Mouse (Mus musculus) MEL (cell line): Measurements from ENCODE around the gene Pidd1. TPM values are rescaled to one million over a fixed set of nuclear protein-coding genes. Genes with fewer than 3 reads are reported as not detected.
A peak's percentile ranks its signal among the peaks of the same experiment; 100 is the strongest.

Experiments
- DNase-seq: peaks from one replicate; pipeline ENCODE4 v3.0.0; 2011; ENCODE audit warnings: low read depth, low spot score
- H3K27ac ChIP-seq: 2 replicates; pipeline ENCODE4 v1.5.1; 2012; ENCODE audit warnings: low read depth, mild to moderate bottlenecking, control low read depth, low read length, moderate library complexity; ENCODE audit not compliant: control insufficient read depth
- H3K27me3 ChIP-seq, 2 experiments: fragments of 150-350 bp in 1 of 2; sonication (generic) in 1 of 2; 2 replicates each; pipeline ENCODE4 v1.6.1; 2012; ENCODE audit warnings: low read length in 2 of 2, mild to moderate bottlenecking in 2 of 2, improper control_type of control experiment in 1 of 2, moderate library complexity in 1 of 2; ENCODE audit not compliant: insufficient read depth in 2 of 2, control insufficient read depth in 1 of 2
- H3K36me3 ChIP-seq, 2 experiments: 2 replicates each; pipeline ENCODE4 v1.6.1; 2012 to 2014; ENCODE audit warnings: low read length in 2 of 2, improper control_type of control experiment in 1 of 2, inconsistent platforms in 1 of 2, mild to moderate bottlenecking in 1 of 2; ENCODE audit not compliant: insufficient read depth in 2 of 2, control insufficient read depth in 1 of 2
- H3K4me1 ChIP-seq, 2 experiments: fragments of 150-350 bp in 1 of 2; sonication (generic) in 1 of 2; 2 replicates each; pipeline ENCODE4 v1.6.1; 2012; ENCODE audit warnings: low read length in 2 of 2, improper control_type of control experiment in 1 of 2, mild to moderate bottlenecking in 1 of 2; ENCODE audit not compliant: insufficient read depth in 2 of 2, control insufficient read depth in 1 of 2
- H3K4me3 ChIP-seq, 2 experiments: fragments of 150-350 bp in 1 of 2; sonication (generic) in 1 of 2; 2 replicates each; pipeline ENCODE4 v1.5.1; 2012; ENCODE audit warnings: low read depth in 2 of 2, low read length in 2 of 2, mild to moderate bottlenecking in 2 of 2, moderate library complexity in 2 of 2, control low read depth in 1 of 2, improper control_type of control experiment in 1 of 2; ENCODE audit not compliant: control insufficient read depth in 1 of 2, insufficient read depth in 1 of 2
- H3K79me2 ChIP-seq: 2 replicates; pipeline ENCODE4 v1.6.1; 2012; ENCODE audit warnings: mild to moderate bottlenecking, low read length, moderate library complexity; ENCODE audit not compliant: control insufficient read depth, poor library complexity, insufficient read depth
- H3K9ac ChIP-seq: 2 replicates; pipeline ENCODE4 v1.6.1; 2012; ENCODE audit warnings: low read depth, mild to moderate bottlenecking, control low read depth, low read length, moderate library complexity; ENCODE audit not compliant: control insufficient read depth, poor library complexity, severe bottlenecking
- H3K9me3 ChIP-seq: fragments of 150-350 bp; sonication (generic); replicated peaks from 2 replicates; pipeline ENCODE4 v1.6.1; 2012; ENCODE audit warnings: mild to moderate bottlenecking, low read length, improper control_type of control experiment, moderate library complexity; ENCODE audit not compliant: insufficient read depth
- BHLHE40 ChIP-seq: IDR thresholded peaks from 2 replicates; pipeline ENCODE4 v1.6.1; 2012; ENCODE audit warnings: low read depth, mild to moderate bottlenecking, inconsistent platforms, low read length, improper control_type of control experiment, borderline replicate concordance
- CTCF ChIP-seq, 3 experiments: IDR thresholded peaks in 2 of 3; conservative IDR thresholded peaks in 1 of 3; 2 replicates each; pipeline ENCODE4 v1.5.1; 2011 to 2012; ENCODE audit warnings: low read length in 3 of 3, low read depth in 2 of 3, mild to moderate bottlenecking in 2 of 3, improper control_type of control experiment in 1 of 3, inconsistent platforms in 1 of 3, mixed read lengths in 1 of 3, moderate library complexity in 1 of 3; ENCODE audit not compliant: control insufficient read depth in 1 of 3, insufficient read depth in 1 of 3, poor library complexity in 1 of 3, severe bottlenecking in 1 of 3
- ELF1 ChIP-seq: IDR thresholded peaks from 2 replicates; pipeline ENCODE4 v1.6.1; 2014; ENCODE audit warnings: low read depth, mild to moderate bottlenecking, inconsistent platforms, low read length, improper control_type of control experiment, moderate library complexity
- MAX ChIP-seq: IDR thresholded peaks from 2 replicates; pipeline ENCODE4 v1.6.1; 2011; ENCODE audit warnings: low read length, improper control_type of control experiment
- MAZ ChIP-seq: IDR thresholded peaks from 2 replicates; pipeline ENCODE4 v1.6.1; 2012; ENCODE audit warnings: low read depth, mild to moderate bottlenecking, inconsistent platforms, low read length, improper control_type of control experiment
- MEF2A ChIP-seq: IDR thresholded peaks from 2 replicates; pipeline ENCODE4 v1.6.1; 2014; ENCODE audit warnings: low read depth, mild to moderate bottlenecking, inconsistent platforms, low read length, improper control_type of control experiment; ENCODE audit not compliant: poor library complexity, insufficient replicate concordance, severe bottlenecking; ENCODE audit errors: extremely low read depth
- MXI1 ChIP-seq: IDR thresholded peaks from 2 replicates; pipeline ENCODE4 v1.6.1; 2011; ENCODE audit warnings: mild to moderate bottlenecking, low read depth, low read length, improper control_type of control experiment
- MYC ChIP-seq: IDR thresholded peaks from 2 replicates; pipeline ENCODE4 v1.6.1; 2011; ENCODE audit warnings: low read depth, mild to moderate bottlenecking, low read length, improper control_type of control experiment, moderate library complexity
- NELFE ChIP-seq: IDR thresholded peaks from 2 replicates; pipeline ENCODE4 v1.6.1; 2011; ENCODE audit warnings: low read depth, low read length, improper control_type of control experiment
- NRF1 ChIP-seq: IDR thresholded peaks from 2 replicates; pipeline ENCODE4 v1.6.1; 2014; ENCODE audit warnings: low read depth, mild to moderate bottlenecking, inconsistent platforms, low read length, improper control_type of control experiment, moderate library complexity; ENCODE audit not compliant: poor library complexity, insufficient read depth, severe bottlenecking
- POLR2A ChIP-seq, 2 experiments: IDR thresholded peaks; 2 replicates each; pipeline ENCODE4 v1.6.1; 2011 to 2012; ENCODE audit warnings: low read length in 2 of 2, mild to moderate bottlenecking in 2 of 2, control low read depth in 1 of 2, improper control_type of control experiment in 1 of 2, low read depth in 1 of 2, moderate library complexity in 1 of 2; ENCODE audit not compliant: control insufficient read depth in 1 of 2, insufficient read depth in 1 of 2, poor library complexity in 1 of 2
- POLR2AphosphoS2 ChIP-seq: IDR thresholded peaks from 2 replicates; pipeline ENCODE4 v1.6.1; 2011; ENCODE audit warnings: low read length, improper control_type of control experiment
- POLR2AphosphoS5 ChIP-seq: IDR thresholded peaks from 2 replicates; pipeline ENCODE4 v1.6.1; 2012; ENCODE audit warnings: low read depth, borderline replicate concordance, mild to moderate bottlenecking, inconsistent platforms, low read length, moderate library complexity, mixed read lengths
- RAD21 ChIP-seq: IDR thresholded peaks from 2 replicates; pipeline ENCODE4 v1.6.1; 2011; ENCODE audit warnings: mild to moderate bottlenecking, low read depth, low read length, improper control_type of control experiment
- RCOR1 ChIP-seq: IDR thresholded peaks from 2 replicates; pipeline ENCODE4 v1.6.1; 2012; ENCODE audit warnings: low read depth, mild to moderate bottlenecking, inconsistent platforms, low read length, improper control_type of control experiment
- SIN3A ChIP-seq: IDR thresholded peaks from 2 replicates; pipeline ENCODE4 v1.6.1; 2012; ENCODE audit warnings: low read length, improper control_type of control experiment, inconsistent platforms
- SMC3 ChIP-seq: IDR thresholded peaks from 2 replicates; pipeline ENCODE4 v1.6.1; 2011; ENCODE audit warnings: low read depth, low read length, improper control_type of control experiment
- TBP ChIP-seq: IDR thresholded peaks from 2 replicates; pipeline ENCODE4 v1.8.0; 2011; ENCODE audit warnings: low read depth, low read length, improper control_type of control experiment
- UBTF ChIP-seq: IDR thresholded peaks from 2 replicates; pipeline ENCODE4 v1.6.1; 2012; ENCODE audit warnings: low read depth, mild to moderate bottlenecking, inconsistent platforms, low read length, improper control_type of control experiment, moderate library complexity, borderline replicate concordance; ENCODE audit not compliant: insufficient read depth
- USF1 ChIP-seq: IDR thresholded peaks from 2 replicates; pipeline ENCODE4 v1.6.1; 2014; ENCODE audit warnings: low read depth, mild to moderate bottlenecking, inconsistent platforms, low read length, improper control_type of control experiment, moderate library complexity
- USF2 ChIP-seq, 2 experiments: IDR thresholded peaks; 2 replicates each; pipeline ENCODE4 v1.6.1; 2011 to 2012; ENCODE audit warnings: improper control_type of control experiment in 2 of 2, low read length in 2 of 2, borderline replicate concordance in 1 of 2, inconsistent platforms in 1 of 2, low read depth in 1 of 2, mild to moderate bottlenecking in 1 of 2; ENCODE audit not compliant: insufficient read depth in 1 of 2
- ZC3H11A ChIP-seq: IDR thresholded peaks from 2 replicates; pipeline ENCODE4 v1.6.1; 2012; ENCODE audit warnings: low read depth, mild to moderate bottlenecking, inconsistent platforms, low read length, improper control_type of control experiment
- ZMIZ1 ChIP-seq: IDR thresholded peaks from 2 replicates; pipeline ENCODE4 v1.6.1; 2012; ENCODE audit warnings: low read depth, mild to moderate bottlenecking, inconsistent platforms, low read length, improper control_type of control experiment, moderate library complexity
- polyA plus RNA-seq, 2 experiments: library from polyadenylated mRNA; stranded (reverse) in 1 of 2; unstranded in 1 of 2; fragments of >175 nt in 1 of 2; fragments of >200 nt in 1 of 2; gene quantifications; 2 replicates each; pipeline versions ENCODE4 v1.2.1 to v1.2.4; 2012; ENCODE audit warnings: low replicate concordance in 2 of 2, low read depth in 1 of 2; ENCODE audit not compliant: insufficient read length in 2 of 2, insufficient read depth in 1 of 2, missing spikeins in 1 of 2
- total RNA-seq: library from RNA; depleted of rRNA; stranded (reverse); fragments of 300-350 nt; gene quantifications from 2 replicates; pipeline ENCODE4 v1.2.3, GENCODE M21; 2012

Gene Pidd1
- total and polyA plus RNA-seq, 3 experiments = 6.4 to 27.2 TPM; not detected in 1

DNA sequence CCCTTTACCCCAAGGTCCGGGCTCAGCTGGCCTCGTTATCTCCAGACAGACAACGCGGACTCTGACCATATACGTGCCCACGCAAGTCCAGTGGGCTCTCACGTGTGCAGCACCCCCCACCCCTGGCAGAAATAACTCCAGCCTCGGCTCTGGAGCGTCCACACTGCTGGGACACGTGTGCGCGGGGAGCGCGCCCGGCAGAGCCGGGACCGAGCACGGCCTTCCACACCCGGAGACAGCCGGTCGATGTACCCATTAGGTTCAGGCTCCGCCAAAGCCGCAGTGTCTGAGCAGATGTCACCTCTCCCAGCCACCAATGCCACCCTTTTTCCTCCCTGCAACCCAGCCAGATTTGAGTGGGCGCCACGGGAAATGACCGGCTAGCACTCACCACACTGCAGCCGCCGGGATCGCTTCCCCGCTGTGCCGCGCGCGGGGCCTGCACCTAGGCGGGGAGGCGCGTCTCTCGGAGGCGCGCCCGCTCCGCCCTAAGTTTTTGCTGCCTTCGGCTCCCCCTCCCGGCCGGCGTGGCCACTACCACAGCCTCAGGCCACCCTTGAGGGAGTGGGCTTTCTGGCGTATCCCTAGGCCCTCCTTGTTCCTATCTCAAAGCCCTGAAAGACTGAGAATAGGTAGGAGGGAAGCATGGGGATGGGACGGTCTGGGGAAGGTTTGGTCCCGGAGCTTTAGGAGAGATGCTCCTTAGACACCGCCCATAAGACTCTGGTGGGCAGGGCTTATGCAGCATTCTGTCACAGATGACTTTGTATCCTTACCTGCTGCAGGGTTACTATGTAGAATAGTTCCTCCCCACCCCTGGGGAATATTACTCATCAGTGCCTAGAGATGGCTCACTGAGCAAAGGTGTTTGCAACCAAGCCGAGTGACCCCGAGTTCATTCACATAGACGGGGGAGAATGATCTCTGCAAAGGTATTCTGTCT, 6.4 kb downstream of the Pidd1 start, which contains the start of gene Slc25a22:
TSS of gene Slc25a22 (minus strand) at position 715 of the 943 bp plus-strand sequence.
- Histone ChIP-seq H3K27ac (peak within 1 kb of the TSS; percentile 59), H3K27me3 (no peaks in the 10 kb centered on the region), H3K36me3 (peaks cover 0 to 18% of the 10 kb centered on the region in 2 experiments; a peak in 3 of 4 replicates), H3K79me2 (peaks cover 34% of the 10 kb centered on the region), H3K9me3 (no peaks in the 10 kb centered on the region), H3K4me3 (peak within 1 kb of the TSS; percentile 86 to 90), H3K4me1 (peaks cover 4 to 20% of the 10 kb centered on the region in 2 experiments; a peak in 3 of 4 replicates), H3K9ac (peak within 1 kb of the TSS; percentile 90)
- TF ChIP-seq USF2 (IDR thresholded peaks at IDR 0.05; ENCODE audit: borderline replicate concordance in 1 of 2, insufficient read depth in 1 of 2, low read depth in 1 of 2, low read length in 2 of 2) (0 out of 4 replicates have a peak, but pooled peaks of 1 of the 2 experiments have one; percentile 12), ELF1 (0 out of 2 replicates have a peak, but pooled peaks have one; percentile 6), MAX (peak; percentile 78), BHLHE40 (no peak), POLR2AphosphoS5 (no peak), MXI1 (peak; percentile 96), UBTF (no peak; the same call in 1 of the 2 replicates), ZC3H11A (peak; percentile 33; the same call in 1 of the 2 replicates), NELFE (peak; percentile 77), POLR2A (IDR thresholded peaks at IDR 0.05; ENCODE audit: control insufficient read depth in 1 of 2, insufficient read depth in 1 of 2, low read depth in 1 of 2, low read length in 2 of 2, poor library complexity in 1 of 2) (peak; percentile 83 to 84), SIN3A (peak; percentile 84), MYC (peak; percentile 75), SMC3 (peak; percentile 52), RAD21 (peak; percentile 44), MAZ (peak; percentile 48; the same call in 1 of the 2 replicates), CTCF (IDR thresholded peaks at IDR 0.05 in 2 of 3, conservative IDR thresholded peaks at IDR 0.05 in 1 of 3; ENCODE audit: control insufficient read depth in 1 of 3, insufficient read depth in 1 of 3, low read depth in 2 of 3, low read length in 3 of 3, poor library complexity in 1 of 3, severe bottlenecking in 1 of 3) (peak; percentile 39 to 77 (median 71)), POLR2AphosphoS2 (peak; percentile 88), NRF1 (no peak), USF1 (peak; percentile 78), TBP (0 out of 2 replicates have a peak, but pooled peaks have one; percentile 37), RCOR1 (no peak), MEF2A (0 out of 2 replicates have a peak, but pooled peaks have one; percentile 45), ZMIZ1 (peak; percentile 65; the same call in 1 of the 2 replicates)
- DNase-seq = peak; percentile 89
